Mouse (Mus musculus) myocyte (in vitro differentiated cells): ENCODE results near the gene Olfr1246. TPM values are rescaled to one million over a fixed set of nuclear protein-coding genes. Genes with fewer than 3 reads are reported as not detected.

Experiments
- H3K27me3 ChIP-seq: one replicate; pipeline ENCODE4 v1.6.1; 2011; ENCODE audit not compliant: control insufficient read depth, insufficient read depth, insufficient read length
- H3K36me3 ChIP-seq: one replicate; pipeline ENCODE4 v1.6.1; 2011; ENCODE audit not compliant: control insufficient read depth, insufficient read depth
- H3K4me2 ChIP-seq: one replicate; pipeline ENCODE4 v1.6.1; 2011; ENCODE audit warnings: low read depth, control low read depth
- H3K4me3 ChIP-seq: one replicate; pipeline ENCODE4 v1.5.1; 2011; ENCODE audit warnings: mild to moderate bottlenecking, control low read depth, moderate library complexity
- H3K79me2 ChIP-seq: one replicate; pipeline ENCODE4 v1.6.1; 2011; ENCODE audit not compliant: control insufficient read depth, insufficient read depth
- H3ac ChIP-seq: one replicate; pipeline ENCODE4 v1.6.1; 2011; ENCODE audit not compliant: control insufficient read depth, insufficient read length
- CEBPB ChIP-seq: IDR thresholded peaks from 2 replicates; pipeline ENCODE4 v1.6.1; 2011; ENCODE audit warnings: mild to moderate bottlenecking, moderate library complexity; ENCODE audit not compliant: poor library complexity, insufficient read depth, severe bottlenecking
- E2F4 ChIP-seq: IDR thresholded peaks from one replicate; pipeline ENCODE4 v1.6.1; 2011; ENCODE audit warnings: mild to moderate bottlenecking, control low read depth, moderate library complexity; ENCODE audit not compliant: insufficient read depth
- MAX ChIP-seq: IDR thresholded peaks from one replicate; pipeline ENCODE4 v1.6.1; 2011; ENCODE audit warnings: low read depth, mild to moderate bottlenecking, control low read depth
- MYOD1 ChIP-seq, 3 experiments: IDR thresholded peaks; one replicate each; pipeline ENCODE4 v1.6.1; 2011; ENCODE audit warnings: control low read depth in 2 of 3, low read depth in 2 of 3, mild to moderate bottlenecking in 2 of 3, moderate library complexity in 1 of 3; ENCODE audit not compliant: insufficient read length in 2 of 3, control insufficient read depth in 1 of 3
- MYOG ChIP-seq, 3 experiments: IDR thresholded peaks; one replicate each; pipeline ENCODE4 v1.6.1; 2011; ENCODE audit warnings: control low read depth in 2 of 3, low read depth in 2 of 3, mild to moderate bottlenecking in 2 of 3; ENCODE audit not compliant: insufficient read length in 2 of 3, control insufficient read depth in 1 of 3, insufficient read depth in 1 of 3
- POLR2A ChIP-seq: IDR thresholded peaks from one replicate; pipeline ENCODE4 v1.6.1; 2011; ENCODE audit warnings: low read depth, mild to moderate bottlenecking, control low read depth, moderate library complexity; ENCODE audit not compliant: insufficient read length
- POLR2AphosphoS2 ChIP-seq: IDR thresholded peaks from one replicate; pipeline ENCODE4 v1.6.1; 2011; ENCODE audit warnings: low read depth, control low read depth; ENCODE audit not compliant: insufficient read length
- REST ChIP-seq: IDR thresholded peaks from one replicate; pipeline ENCODE4 v1.6.1; 2011; ENCODE audit warnings: mild to moderate bottlenecking, control low read depth, moderate library complexity; ENCODE audit not compliant: insufficient read depth, insufficient read length
- SRF ChIP-seq: IDR thresholded peaks from one replicate; pipeline ENCODE4 v1.6.1; 2011; ENCODE audit warnings: low read depth; ENCODE audit not compliant: control insufficient read depth, insufficient read length
- TCF12 ChIP-seq: IDR thresholded peaks from one replicate; pipeline ENCODE4 v1.6.1; 2011; ENCODE audit warnings: mild to moderate bottlenecking, control low read depth; ENCODE audit not compliant: poor library complexity, insufficient read depth, severe bottlenecking
- TCF3 ChIP-seq: IDR thresholded peaks from one replicate; pipeline ENCODE4 v1.6.1; 2011; ENCODE audit warnings: low read depth, control low read depth; ENCODE audit not compliant: insufficient read length
- USF1 ChIP-seq: IDR thresholded peaks from one replicate; pipeline ENCODE4 v1.6.1; 2011; ENCODE audit warnings: low read depth, mild to moderate bottlenecking, control low read depth, moderate library complexity
- polyA plus RNA-seq: library from polyadenylated mRNA; unstranded; fragments of >200 nt; fragmentation: generic; extraction: Trizol; gene quantifications from one replicate; pipeline ENCODE4 v1.2.1, GENCODE M21; 2012; ENCODE audit warnings: missing spikeins

The Olfr1246 gene
- polyA plus RNA-seq, 1 experiment = not detected

GRCm38 (mm10) chr2:89544516-89544915, 48.4 kb downstream of the Olfr1246 start:
- H3K36me3 ChIP-seq = no peaks in the 10 kb centered on the region
- H3K27me3 ChIP-seq = no peaks in the 10 kb centered on the region
- H3K79me2 ChIP-seq = no peaks in the 10 kb centered on the region
- TF ChIP-seq TCF3 = no peak
- no peak for TF ChIP-seq POLR2A
- TF ChIP-seq REST = no peak
- no peak for TF ChIP-seq POLR2AphosphoS2
- TF ChIP-seq CEBPB = no peak
- TF ChIP-seq SRF = no peak
- TF ChIP-seq USF1 = no peak
- TF ChIP-seq TCF12 = no peak
- no peak for TF ChIP-seq MAX
- TF ChIP-seq MYOD1 (IDR thresholded peaks at IDR 0.05; ENCODE audit: control insufficient read depth in 1 of 3, insufficient read length in 2 of 3, low read depth in 2 of 3) = no peak
- TF ChIP-seq E2F4 = no peak
- no peak for TF ChIP-seq MYOG (IDR thresholded peaks at IDR 0.05; ENCODE audit: control insufficient read depth in 1 of 3, insufficient read depth in 1 of 3, insufficient read length in 2 of 3, low read depth in 2 of 3)
- no peak overlapping the region for H3K4me3 ChIP-seq
- H3K4me2 ChIP-seq = no peak overlapping the region
- no peak overlapping the region for H3ac ChIP-seq

- Histone ChIP-seq H3K4me2 (no peak overlapping the region), H3K27me3 (no peaks in the 10 kb centered on the region), H3K4me3 (no peak overlapping the region), H3K79me2 (no peaks in the 10 kb centered on the region), H3ac (no peak overlapping the region), H3K36me3 (no peaks in the 10 kb centered on the region)
- no peak for TF ChIP-seq E2F4
- TF ChIP-seq CEBPB = no peak
- no peak for TF ChIP-seq TCF12
- no peak for TF ChIP-seq TCF3
- no peak for TF ChIP-seq MYOG (IDR thresholded peaks at IDR 0.05; ENCODE audit: control insufficient read depth in 1 of 3, insufficient read depth in 1 of 3, insufficient read length in 2 of 3, low read depth in 2 of 3)
- no peak for TF ChIP-seq USF1
- no peak for TF ChIP-seq MYOD1 (IDR thresholded peaks at IDR 0.05; ENCODE audit: control insufficient read depth in 1 of 3, insufficient read length in 2 of 3, low read depth in 2 of 3)
- no peak for TF ChIP-seq POLR2AphosphoS2
These were observed 53.0 kb downstream of the Olfr1246 start for GRCm38 (mm10) chr2:89539923-89540322.

Other genes with a start within 250 kb of the Olfr1246 start
- gene Olfr1234, start 228.3 kb downstream of the Olfr1246 start, polyA plus RNA-seq = not detected
- gene Olfr1238, start 183.5 kb downstream of the Olfr1246 start, polyA plus RNA-seq = not detected
- gene Olfr1239, start 172.8 kb downstream of the Olfr1246 start, polyA plus RNA-seq = not detected
- not detected for gene Olfr1240, start 150.2 kb downstream of the Olfr1246 start, polyA plus RNA-seq
- gene Olfr1241, start 106.0 kb downstream of the Olfr1246 start, polyA plus RNA-seq = not detected
- gene Olfr1242, start 94.8 kb downstream of the Olfr1246 start, polyA plus RNA-seq = not detected
- not detected for gene Olfr1243, start 61.7 kb downstream of the Olfr1246 start, polyA plus RNA-seq
- not detected for gene Olfr1245, start 14.7 kb downstream of the Olfr1246 start, polyA plus RNA-seq
- not detected for gene Olfr1247, start 21.0 kb upstream of the Olfr1246 start, polyA plus RNA-seq
- not detected for gene Olfr1248, start 25.1 kb upstream of the Olfr1246 start, polyA plus RNA-seq
- not detected for gene Olfr1249, start 41.8 kb upstream of the Olfr1246 start, polyA plus RNA-seq
- 0.04 TPM for gene Olfr1250, start 68.3 kb upstream of the Olfr1246 start, polyA plus RNA-seq
- gene Olfr1251, start 78.8 kb upstream of the Olfr1246 start, polyA plus RNA-seq = 0.20 TPM
- not detected for gene Olfr1252, start 131.9 kb upstream of the Olfr1246 start, polyA plus RNA-seq
- not detected for gene Olfr1253, start 163.9 kb upstream of the Olfr1246 start, polyA plus RNA-seq
- gene Olfr1254, start 200.5 kb upstream of the Olfr1246 start, polyA plus RNA-seq = not detected
- gene Olfr1255, start 218.9 kb upstream of the Olfr1246 start, polyA plus RNA-seq = not detected
- not detected for gene Olfr1256, start 248.4 kb upstream of the Olfr1246 start, polyA plus RNA-seq